Mouse (Mus musculus) Muller cell, postnatal 12 days (primary cell): Measurements from ENCODE around the gene Zranb1.

Experiments used
- DNase-seq: peaks from one replicate; pipeline ENCODE4 v3.0.0-alpha.2; 2015; ENCODE audit errors: inconsistent ontology term

Zranb1 gene

DNA sequence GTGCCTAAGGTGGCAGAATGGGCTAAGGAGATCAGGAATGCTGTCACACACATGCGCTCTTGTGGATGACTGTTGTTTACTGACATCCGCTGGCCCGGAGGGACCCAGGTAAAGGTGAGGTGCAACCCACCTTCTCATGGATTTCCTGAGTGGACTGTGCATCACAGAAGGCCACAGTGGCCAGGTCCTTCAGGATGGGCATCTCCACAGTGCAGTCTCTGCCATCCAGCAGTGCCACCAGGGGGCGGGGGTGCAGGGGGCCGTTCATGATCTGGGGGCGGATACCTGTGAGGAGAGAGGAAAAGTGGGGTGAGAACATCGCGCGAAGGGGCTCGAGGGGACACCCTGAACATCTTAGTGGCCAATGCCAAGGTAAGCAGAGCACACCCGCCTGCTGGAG lies 68.1 kb downstream of the Zranb1 start:
- DNase-seq: no peak

DNA sequence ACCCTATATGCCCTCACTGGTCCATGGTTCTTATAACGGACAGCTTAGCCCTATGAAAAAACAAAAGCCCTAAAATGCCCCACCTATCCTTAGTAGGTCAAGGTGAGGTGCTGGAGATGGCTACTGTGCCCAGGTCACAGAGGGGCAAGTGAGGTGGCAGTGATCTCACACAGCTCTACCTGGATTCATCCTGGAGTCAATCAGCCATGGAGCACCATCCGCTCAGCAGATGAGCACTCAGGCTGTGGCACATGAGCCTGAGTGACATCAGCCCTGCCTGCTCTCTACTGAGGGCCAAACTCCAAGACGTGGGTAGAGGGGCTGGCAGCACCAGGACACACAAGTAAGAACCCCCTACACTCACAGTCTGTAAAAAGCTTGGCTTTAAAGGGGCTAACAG lies 70.4 kb downstream of the Zranb1 start:
- DNase-seq: no peak

DNA sequence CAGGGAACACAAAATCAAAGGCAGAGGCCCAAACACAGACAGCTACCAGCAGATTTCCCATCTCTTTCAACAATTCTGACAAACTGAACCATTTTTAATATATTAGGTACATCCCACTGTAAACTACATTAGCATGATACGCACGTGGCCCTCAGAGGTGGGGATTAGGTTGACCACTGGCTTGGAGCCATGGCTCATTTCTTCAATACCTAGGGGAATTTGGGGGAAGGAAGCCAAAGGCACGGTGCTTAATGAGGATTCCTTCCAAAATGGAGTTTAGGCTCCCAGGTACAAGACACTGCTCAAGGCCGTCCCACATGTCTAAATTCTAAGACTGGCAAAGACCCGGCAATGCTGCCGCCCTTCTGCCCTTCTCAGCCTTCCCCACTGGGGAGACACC lies 71.3 kb downstream of the Zranb1 start:
- DNase-seq: no peak

DNA sequence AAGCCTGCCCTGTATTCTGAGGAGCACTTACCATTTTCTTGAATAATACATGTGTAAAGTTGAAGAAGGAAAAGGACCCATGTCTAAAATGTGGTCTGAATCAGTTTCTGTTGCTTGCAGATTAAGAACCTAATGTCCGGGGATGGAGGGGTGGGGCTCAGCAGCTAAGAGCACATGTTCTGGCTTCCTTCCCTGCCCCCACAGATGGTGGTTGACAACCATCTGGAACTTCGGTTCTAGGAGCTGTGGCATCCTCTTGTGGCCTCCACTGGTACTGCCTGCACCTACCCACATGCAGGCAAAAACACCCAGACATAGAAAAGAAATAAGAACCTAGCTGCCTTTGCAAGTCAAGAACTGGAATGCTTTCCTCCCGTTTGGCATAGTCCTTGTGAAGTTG lies 72.5 kb downstream of the Zranb1 start:
- peak; percentile 49 for DNase-seq

DNA sequence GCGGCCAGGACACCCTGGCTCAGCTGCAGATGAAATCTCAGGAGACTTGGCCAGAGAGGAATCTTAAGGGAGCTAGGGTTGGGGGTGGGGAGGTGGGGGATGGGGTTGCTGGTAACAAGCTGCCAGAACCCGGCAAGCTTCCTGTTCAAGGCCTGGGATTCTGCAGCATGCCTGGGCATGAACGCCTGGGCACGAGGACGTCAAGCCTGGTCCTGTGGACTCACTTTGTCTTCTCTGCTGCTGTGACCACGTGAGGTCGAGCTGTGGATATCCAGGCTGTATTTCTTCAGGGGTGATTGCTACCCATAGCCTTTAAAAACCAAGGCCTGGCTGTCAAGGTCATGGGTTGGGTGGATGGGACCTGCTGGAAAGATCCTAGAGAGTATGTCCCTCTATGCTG lies 74.8 kb downstream of the Zranb1 start:
- no peak for DNase-seq

DNA sequence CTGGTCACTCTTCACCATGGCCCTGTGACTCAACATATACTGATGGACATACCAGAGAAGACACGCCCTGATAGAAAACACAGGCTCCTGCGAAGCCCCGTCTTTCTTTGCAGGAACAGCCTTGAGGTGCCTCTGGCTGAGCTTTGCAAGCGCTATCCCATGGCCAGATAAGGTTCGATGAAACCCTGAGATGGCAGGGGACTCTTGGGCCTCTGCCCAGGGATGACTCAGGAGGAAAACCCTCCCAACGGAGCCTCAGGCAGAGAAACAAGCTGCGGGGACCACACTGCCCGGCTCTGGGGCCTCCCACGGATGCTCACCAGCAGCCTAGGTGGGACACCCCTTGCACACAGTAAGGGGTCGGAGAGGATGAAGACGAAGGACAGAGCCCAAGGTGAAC lies 76.4 kb downstream of the Zranb1 start:
- DNase-seq: peak; percentile 90

DNA sequence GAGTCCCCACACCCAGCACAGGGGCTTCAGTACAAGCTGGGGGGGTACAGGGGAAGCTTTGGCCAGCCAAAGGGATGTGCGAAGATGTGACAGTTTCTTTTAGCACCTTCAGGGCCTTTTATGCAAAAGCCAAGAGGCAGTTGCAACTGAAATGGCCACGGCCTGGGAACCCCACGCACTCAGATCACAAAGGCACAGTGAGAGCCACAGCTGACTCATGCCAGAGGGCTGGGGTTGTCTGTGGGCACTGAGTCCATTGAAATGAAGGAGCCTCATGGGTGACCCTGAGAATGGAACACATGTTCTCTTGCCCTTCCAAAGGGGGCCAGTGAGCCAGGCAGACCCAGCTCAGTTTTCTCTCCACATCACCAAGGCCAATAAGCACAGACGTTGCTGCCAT lies 77.7 kb downstream of the Zranb1 start:
- peak; percentile 63 for DNase-seq

DNA sequence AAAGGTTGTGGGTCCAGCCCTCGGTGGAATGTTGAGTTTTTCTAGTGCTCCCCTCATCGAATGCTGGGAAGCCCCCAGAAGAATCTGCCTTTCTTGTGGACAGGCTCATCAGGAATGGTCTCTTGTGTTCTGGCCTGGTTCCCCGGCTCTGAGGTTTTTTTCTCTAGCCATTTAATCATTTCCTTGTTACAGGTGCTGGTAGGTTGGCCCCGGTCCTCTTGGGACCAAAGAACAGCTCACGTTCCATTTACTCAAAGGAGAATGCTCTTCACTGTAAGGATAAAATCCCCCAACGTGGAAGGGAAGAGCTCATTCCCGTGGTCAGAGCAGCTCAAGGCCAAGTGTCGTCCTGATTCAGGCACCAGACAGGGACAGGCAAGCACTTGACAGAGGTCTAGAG lies 78.7 kb downstream of the Zranb1 start:
- DNase-seq: no peak

DNA sequence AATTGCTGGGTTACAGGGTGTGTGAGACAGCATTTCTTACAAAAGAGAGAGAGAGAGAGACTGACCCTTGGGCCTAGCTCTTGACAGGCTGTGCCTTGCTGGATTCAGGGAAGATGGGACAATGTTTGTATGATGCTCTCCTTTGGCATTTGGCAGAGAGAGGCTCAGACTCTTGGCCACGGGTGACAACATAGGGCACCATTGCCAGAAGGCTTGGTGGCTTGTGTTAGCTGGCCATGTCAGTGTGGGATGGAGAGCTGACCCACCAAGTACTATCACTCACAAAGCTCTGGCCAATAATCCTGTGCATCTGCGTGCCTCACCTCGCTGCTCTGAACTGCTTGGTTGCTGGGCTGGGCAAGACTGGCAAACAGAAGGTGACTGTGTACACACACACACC lies 79.5 kb downstream of the Zranb1 start:
- DNase-seq: no peak

DNA sequence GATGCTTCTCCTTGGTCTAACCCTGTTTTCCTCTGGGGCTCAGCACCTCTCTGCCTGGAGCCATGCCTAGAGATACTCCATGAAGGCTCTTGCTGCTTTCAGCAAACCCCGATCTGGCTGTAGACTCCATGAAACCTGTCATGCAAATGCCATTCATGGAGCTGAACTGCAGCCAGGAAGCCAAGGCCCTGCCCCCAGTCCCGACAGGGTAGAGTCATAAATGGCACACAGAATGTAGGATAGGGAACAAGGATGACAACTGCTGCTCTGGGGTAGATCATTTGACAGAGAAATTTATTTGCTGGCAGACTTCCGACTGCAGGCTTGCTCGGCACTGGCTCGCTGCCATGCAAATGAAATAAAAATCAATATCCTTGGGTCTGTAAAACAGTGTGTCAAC lies 80.2 kb downstream of the Zranb1 start:
- DNase-seq: peak; percentile 58

DNA sequence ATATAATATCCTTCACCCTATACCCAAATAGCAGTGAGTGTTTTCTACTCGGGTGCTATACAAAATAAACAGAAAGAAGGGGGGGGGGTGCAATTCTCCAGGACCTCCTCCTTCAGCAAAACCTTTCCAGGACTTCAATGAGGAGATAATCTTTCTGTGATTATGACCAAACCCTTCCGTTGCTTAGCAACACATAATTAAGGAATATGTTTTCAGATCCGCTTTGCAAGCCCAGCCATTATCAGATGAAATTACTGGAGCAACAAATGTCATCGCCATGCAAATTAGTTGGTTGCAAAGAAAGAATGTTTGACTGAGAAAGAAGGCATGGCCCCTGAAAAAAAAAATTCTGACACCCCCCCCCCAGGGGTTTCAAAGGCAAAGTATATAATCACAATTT lies 80.7 kb downstream of the Zranb1 start:
- peak; percentile 59 for DNase-seq

DNA sequence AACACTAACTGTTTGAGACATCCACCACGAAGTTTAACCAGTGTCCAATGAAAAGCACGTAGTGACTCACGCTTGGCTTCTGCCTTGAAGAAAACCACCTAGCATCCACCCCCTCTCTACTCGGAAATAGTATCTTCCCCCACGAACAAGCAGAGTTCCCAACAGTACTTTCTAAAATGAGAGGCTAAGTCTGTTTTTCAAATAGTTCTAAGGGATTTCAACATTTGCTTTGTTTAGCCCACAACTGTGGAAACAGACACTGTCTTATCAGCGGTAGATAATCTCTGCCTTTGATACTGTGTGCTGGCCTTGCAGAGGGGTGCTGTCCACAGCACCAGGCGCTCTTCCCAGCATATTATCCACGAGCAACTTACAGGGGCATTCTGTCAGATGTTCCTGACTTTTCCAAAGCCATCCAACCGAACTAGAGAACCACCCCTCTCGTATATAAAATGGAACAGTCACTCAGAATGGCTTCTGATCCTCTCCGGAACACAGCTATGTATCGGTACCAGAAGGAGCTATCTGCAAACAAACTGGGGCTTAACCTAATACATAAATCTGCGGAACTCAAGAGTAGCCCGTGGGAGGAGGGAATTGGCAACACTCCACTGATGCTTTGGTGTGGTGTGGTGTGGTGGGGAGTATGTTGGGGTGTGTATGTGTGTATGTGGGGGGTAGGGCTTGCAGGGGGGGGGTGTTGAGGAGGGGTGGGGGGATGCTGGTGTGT lies 81.9 kb downstream of the Zranb1 start:
- DNase-seq: peak; percentile 57

DNA sequence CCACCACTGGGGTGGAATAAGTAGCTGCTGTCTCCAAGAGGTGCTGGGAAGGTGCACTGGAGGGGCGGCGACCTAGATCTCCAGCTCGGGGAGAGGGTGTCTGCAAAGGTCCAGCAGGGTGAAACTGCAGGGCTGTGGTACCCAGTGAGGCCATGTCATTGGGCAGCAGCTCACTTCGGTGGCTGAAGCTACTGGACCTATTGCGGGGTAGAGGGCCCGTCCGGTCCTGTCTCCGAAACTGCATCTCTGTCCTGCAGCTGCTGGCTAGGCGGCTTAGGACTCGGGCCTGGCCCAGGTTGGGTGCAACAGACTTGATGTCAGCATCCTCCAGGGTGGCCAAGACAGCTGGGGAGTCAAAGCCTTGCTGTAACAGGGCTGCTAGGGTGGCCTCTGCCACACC lies 83.0 kb downstream of the Zranb1 start:
- DNase-seq: no peak

DNA sequence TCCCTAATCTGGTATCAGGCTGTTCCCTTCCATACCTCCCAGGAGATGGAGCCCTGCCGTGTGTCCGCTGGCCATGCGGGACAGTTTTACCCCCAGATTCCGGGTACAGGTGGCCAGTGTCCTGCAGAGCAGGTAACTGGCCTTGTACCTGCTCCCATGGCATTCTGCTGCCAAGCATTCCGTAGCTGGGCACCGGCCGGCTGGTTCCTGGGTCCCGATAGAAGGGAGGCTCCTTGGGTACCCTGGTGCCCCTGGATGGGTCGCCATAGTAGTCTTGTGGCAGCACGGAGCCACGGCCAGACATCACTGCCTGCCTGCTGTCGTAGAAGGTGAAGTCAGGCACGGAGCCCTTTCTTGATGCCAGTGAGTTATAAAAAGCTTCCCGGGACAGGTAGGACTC lies 83.7 kb downstream of the Zranb1 start:
- DNase-seq: no peak

DNA sequence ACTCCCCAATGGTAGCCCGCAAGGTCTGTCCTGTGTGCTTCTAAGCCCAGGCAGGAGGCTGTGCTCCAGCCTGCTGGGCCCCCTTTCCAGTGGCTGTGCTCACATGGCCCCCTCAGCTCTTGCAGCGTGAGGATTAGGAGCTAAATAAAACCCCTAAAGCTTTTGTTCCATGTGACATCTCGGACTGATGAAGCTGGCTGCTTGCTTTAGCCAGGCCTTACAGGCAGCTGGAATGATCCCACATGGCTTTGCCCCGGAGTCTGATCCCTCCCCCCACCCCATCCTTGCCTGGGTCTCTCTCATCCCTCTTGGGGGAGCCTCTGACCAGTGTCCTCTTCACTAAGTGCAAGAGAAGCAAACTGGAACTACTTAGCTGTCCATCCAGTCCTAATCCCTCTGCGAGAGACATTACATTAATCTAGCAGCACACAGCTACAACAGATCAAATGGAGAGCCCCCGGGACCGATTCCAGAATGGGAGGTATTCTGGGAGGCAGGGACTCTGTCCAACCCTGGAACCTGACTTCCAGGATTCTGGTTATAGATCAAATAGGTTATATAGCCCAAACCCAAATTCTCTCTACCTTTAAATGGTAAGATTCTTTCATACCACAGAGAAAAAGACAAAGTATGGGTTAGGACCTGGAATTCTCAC lies 84.6 kb downstream of the Zranb1 start:
- no peak for DNase-seq

DNA sequence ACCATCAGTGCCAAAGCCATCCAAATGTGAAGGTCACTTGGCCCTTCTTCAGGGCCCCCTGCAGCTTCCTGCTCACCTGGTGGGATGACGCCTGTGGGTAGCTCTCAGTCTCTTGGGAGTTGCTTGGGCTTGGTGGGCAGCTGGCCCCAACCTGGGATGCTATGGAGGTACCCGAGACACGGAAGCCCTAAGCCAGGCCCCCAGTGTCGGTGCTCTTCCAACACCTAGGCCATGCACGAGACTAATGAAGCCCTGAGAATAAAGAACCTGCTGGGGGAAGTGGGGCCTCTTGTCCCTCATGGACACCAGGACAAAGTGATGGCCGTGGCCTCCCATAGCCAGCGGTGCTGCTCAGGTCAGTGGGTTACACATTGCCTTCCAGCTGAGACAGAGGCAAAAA lies 88.0 kb downstream of the Zranb1 start:
- no peak for DNase-seq

DNA sequence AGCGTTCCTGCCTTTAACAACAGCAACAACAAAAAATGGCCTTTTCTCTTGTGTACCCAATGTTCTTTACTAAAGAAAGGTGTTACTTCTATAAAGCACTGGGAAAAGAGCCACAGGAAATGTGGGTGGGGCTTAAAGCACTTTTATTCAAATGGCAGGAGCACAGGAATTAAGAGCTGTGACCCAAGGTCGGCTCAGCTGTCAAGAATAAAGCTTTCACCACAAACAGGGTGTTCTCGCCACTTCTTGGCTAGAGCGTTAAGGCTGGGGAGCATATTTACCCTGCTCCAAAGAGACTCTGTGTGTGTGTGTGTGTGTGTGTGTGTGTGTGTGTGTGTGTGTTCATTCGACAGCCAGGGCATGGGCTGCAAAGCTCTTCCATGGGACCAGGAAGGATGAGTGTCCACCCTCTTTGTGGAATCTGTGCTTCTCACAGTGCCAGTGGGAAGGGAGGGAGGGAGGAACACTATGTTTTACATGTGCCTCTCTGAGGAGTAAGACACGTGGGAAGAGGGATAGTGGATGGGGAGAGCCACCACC lies 88.6 kb downstream of the Zranb1 start:
- DNase-seq: no peak

DNA sequence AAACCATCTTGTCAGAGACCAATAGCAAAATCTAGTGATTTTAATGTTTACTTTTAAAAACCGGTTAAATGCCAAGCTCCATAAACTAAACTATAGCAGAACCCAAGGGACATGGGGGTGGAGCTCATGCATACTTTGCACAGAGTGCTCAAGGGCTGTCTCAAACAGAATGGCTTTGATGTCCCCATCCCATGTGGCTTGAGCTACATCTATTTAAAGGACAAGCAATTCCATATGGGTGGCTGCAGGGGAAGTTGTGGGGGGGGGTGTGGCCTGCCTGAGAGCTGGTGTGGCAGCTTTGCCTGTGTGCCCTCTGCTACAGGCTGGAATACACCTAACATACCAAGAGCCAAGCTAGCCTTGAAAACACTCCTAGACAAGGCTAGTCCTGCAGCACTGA lies 93.8 kb downstream of the Zranb1 start:
- DNase-seq: no peak

DNA sequence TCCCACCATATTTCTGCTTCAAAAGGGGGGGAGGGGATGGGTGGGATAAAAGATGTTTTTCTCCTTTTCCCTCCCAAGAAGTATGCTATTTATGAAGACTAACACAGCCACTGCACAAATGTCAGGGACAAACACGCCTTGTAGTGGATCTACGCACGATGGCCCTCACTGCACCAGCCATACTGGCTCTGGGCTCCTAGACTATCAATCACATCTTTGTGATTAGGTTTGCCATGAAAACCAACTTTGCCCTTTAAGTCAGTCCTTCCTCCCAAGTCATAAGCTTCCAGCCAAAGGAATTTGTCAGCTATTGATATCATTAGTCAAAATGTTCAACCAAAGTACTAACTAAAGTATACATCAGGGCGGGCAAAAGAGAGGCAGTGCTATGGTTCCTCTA lies 97.0 kb downstream of the Zranb1 start:
- DNase-seq: no peak

DNA sequence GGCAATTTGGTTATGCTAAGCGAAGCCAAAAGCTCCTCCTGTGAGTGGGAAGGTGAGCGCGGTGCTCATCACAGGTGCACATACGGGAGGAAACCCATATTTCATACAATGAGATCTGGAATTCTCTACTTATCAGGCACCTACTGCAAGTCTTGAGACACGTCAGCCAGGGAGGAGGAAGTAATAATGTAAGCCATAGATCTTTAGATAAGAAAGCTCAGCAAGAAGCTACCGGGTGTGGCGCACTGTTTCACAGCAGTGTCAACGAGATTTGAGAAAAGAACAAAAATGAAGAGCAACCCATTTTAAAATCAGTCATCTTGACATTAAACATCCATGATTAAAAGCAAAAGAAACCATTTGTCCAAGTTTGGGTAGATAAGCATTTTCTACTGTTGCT lies 98.1 kb downstream of the Zranb1 start:
- DNase-seq: no peak

DNA sequence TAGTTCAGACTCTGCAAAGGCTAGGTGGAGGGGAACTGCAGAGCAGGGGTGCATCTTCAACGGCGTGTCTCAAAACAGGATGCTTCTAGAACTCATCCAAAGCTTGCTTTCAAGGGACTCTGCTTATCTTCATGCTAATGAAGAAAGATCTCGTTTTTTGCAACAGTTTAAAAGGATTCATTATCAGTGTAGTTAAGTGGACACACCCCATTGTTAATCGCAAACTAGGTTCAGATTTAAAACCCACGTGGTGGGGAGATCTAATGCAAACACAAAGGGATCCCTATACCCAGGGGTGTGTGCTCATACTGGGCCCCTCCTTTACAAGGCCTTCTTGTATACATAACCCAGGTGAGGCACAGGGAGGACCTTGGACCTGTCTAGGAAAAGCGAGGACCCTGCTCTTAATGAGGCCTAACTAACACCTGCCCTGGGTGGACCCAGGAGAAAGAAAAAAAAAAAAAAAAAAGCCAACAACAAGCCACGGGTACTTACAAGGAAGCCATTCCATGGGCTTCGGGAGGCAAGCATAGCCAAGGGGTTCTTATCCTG lies 98.6 kb downstream of the Zranb1 start:
- no peak for DNase-seq

DNA sequence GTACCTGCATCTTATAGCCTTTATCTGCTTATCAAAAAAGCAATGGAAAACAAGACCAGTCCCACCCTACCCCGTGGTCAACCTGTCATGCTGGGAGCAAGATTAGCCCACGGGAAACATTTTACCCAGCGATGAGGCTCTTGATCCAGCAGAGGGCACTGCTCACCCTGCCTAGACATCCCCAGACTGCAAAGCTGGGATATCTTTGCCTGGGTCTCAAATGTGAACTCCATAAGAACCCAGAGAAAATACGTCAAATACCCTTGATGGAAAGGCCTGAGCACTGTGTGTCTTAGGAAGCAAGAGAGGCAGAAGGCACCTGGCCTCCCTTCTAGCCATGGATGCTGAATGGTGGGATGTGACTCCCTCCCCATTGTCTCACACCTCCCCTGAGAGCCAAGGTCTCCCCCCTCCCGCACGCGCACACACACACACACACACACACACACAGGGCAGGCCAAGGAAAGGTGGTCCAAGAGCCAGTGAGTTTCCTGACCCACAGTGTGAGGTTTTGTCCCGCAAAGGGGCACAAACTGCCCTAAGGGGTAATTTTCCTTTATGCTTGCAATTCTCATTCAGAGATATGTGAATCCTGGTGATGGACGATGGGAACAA lies 101.8 kb downstream of the Zranb1 start:
- peak; percentile 67 for DNase-seq

DNA sequence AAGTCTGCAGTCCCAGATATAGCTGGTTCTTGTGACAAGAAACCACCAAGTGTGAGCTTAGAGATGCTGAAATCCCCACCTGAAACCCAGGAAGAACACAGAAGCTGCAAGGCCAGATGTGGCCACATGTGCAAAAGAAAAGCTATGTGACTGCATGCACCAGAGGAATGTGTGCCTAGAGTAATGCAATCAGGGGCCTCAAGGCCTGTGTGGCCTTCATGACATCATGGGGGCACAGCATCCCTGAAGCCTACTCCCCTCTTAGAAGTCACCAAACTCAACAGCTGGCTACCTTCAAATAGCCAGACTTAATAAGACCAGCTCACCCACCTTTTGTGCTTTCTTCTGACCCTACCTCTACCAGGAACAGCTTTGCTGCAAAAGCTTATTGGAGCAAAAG lies 105.0 kb downstream of the Zranb1 start:
- no peak for DNase-seq
